Mouse (Mus musculus): ENCODE measurements around the gene Ggct. TPM values are rescaled to one million over a fixed set of nuclear protein-coding genes. Genes with fewer than 3 reads are reported as not detected.

Ggct gene
- polyA plus RNA-seq, 1 experiment from 2014 or later: 6.9 TPM

GRCm38 (mm10) chr6:54944551-54944950 is 48.2 kb downstream of the Ggct start:
- Histone ChIP-seq H3K9ac (no peak overlapping the region), H3K27me3 (replicated peaks) (peaks cover 35% of the 10 kb centered on the region), H3K36me3 (no peaks in the 10 kb centered on the region), H3K4me3 (no peak overlapping the region), H3K4me1 (peaks cover 18% of the 10 kb centered on the region), H3K9me3 (replicated peaks) (no peaks in the 10 kb centered on the region), H3K27ac (no peak overlapping the region), H3K4me2 (no peak overlapping the region)
- no peak for ATAC-seq
- WGBS (ENCODE audit: insufficient replicate concordance): 75% methylated on average over 16 of the region's 16 CpGs

- Histone ChIP-seq H3K9me3 (replicated peaks) (no peaks in the 10 kb centered on the region), H3K27ac (no peak overlapping the region), H3K4me3 (no peak overlapping the region), H3K27me3 (replicated peaks) (peaks cover 40% of the 10 kb centered on the region), H3K4me2 (no peak overlapping the region), H3K36me3 (no peaks in the 10 kb centered on the region), H3K9ac (no peak overlapping the region), H3K4me1 (peaks cover 23% of the 10 kb centered on the region)
- no peak for ATAC-seq
- WGBS (ENCODE audit: insufficient replicate concordance): 36% methylated on average over 24 of the region's 24 CpGs
Measured at GRCm38 (mm10) chr6:54943753-54944152, 49.0 kb downstream of the Ggct start.

GRCm38 (mm10) chr6:54943292-54943691 is 49.5 kb downstream of the Ggct start:
- no peak overlapping the region for H3K4me3 ChIP-seq
- H3K9ac ChIP-seq: no peak overlapping the region
- no peak overlapping the region for H3K4me2 ChIP-seq
- WGBS (ENCODE audit: insufficient replicate concordance): 53% methylated on average over 16 of the region's 16 CpGs
- H3K4me1 ChIP-seq: peaks cover 23% of the 10 kb centered on the region
- H3K36me3 ChIP-seq: no peaks in the 10 kb centered on the region
- no peak for ATAC-seq
- H3K27ac ChIP-seq: no peak overlapping the region
- H3K27me3 ChIP-seq (replicated peaks): peaks cover 40% of the 10 kb centered on the region
- H3K9me3 ChIP-seq (replicated peaks): no peaks in the 10 kb centered on the region

GRCm38 (mm10) chr6:54941149-54941548 is 51.6 kb downstream of the Ggct start:
- Histone ChIP-seq H3K27me3 (replicated peaks) (peaks cover 40% of the 10 kb centered on the region), H3K27ac (no peak overlapping the region), H3K36me3 (no peaks in the 10 kb centered on the region), H3K9me3 (replicated peaks) (no peaks in the 10 kb centered on the region), H3K9ac (no peak overlapping the region), H3K4me2 (no peak overlapping the region), H3K4me3 (no peak overlapping the region), H3K4me1 (peaks cover 23% of the 10 kb centered on the region)
- ATAC-seq: no peak
- 55% methylated on average over 6 of the region's 6 CpGs for WGBS (ENCODE audit: insufficient replicate concordance)

- Histone ChIP-seq H3K9me3 (replicated peaks) (no peaks in the 10 kb centered on the region), H3K4me1 (peaks cover 23% of the 10 kb centered on the region), H3K4me2 (no peak overlapping the region), H3K27me3 (replicated peaks) (peaks cover 40% of the 10 kb centered on the region), H3K36me3 (no peaks in the 10 kb centered on the region), H3K9ac (no peak overlapping the region), H3K4me3 (no peak overlapping the region), H3K27ac (no peak overlapping the region)
- no peak for ATAC-seq
- WGBS (ENCODE audit: insufficient replicate concordance): 46% methylated on average over 7 of the region's 7 CpGs
Measured at GRCm38 (mm10) chr6:54940126-54940525, 52.6 kb downstream of the Ggct start.

GRCm38 (mm10) chr6:54939631-54940030 is 53.1 kb downstream of the Ggct start:
- Histone ChIP-seq H3K9ac (no peak overlapping the region), H3K27me3 (replicated peaks) (peaks cover 35% of the 10 kb centered on the region), H3K4me1 (peaks cover 23% of the 10 kb centered on the region), H3K4me2 (no peak overlapping the region), H3K9me3 (replicated peaks) (no peaks in the 10 kb centered on the region), H3K27ac (no peak overlapping the region), H3K4me3 (no peak overlapping the region), H3K36me3 (no peaks in the 10 kb centered on the region)
- WGBS (ENCODE audit: insufficient replicate concordance): 14% methylated on average over 4 of the region's 4 CpGs
- ATAC-seq: no peak

GRCm38 (mm10) chr6:54936496-54936895 is 56.3 kb downstream of the Ggct start:
- H3K9ac ChIP-seq: no peak overlapping the region
- no peaks in the 10 kb centered on the region for H3K36me3 ChIP-seq
- no peak overlapping the region for H3K27ac ChIP-seq
- no peaks in the 10 kb centered on the region for H3K9me3 ChIP-seq (replicated peaks)
- H3K4me3 ChIP-seq: no peak overlapping the region
- no peak overlapping the region for H3K4me2 ChIP-seq
- no peak for ATAC-seq
- peaks cover 16% of the 10 kb centered on the region for H3K4me1 ChIP-seq
- peaks cover 5% of the 10 kb centered on the region; the same call in 1 of the 2 replicates for H3K27me3 ChIP-seq (replicated peaks)
- WGBS (ENCODE audit: insufficient replicate concordance): 21% methylated on average over 2 of the region's 2 CpGs

GRCm38 (mm10) chr6:54934930-54935329 is 57.8 kb downstream of the Ggct start:
- no peak overlapping the region for H3K4me3 ChIP-seq
- no peaks in the 10 kb centered on the region for H3K36me3 ChIP-seq
- H3K27me3 ChIP-seq (replicated peaks): peaks cover 5% of the 10 kb centered on the region; the same call in 1 of the 2 replicates
- H3K4me1 ChIP-seq: peaks cover 9% of the 10 kb centered on the region
- no peak overlapping the region for H3K9ac ChIP-seq
- no peak for ATAC-seq
- no peak overlapping the region for H3K4me2 ChIP-seq
- WGBS (ENCODE audit: insufficient replicate concordance): 66% methylated on average over 5 of the region's 5 CpGs
- no peak overlapping the region for H3K27ac ChIP-seq
- H3K9me3 ChIP-seq (replicated peaks): no peaks in the 10 kb centered on the region

GRCm38 (mm10) chr6:54934313-54934712 is 58.4 kb downstream of the Ggct start:
- no peaks in the 10 kb centered on the region for H3K36me3 ChIP-seq
- H3K9me3 ChIP-seq (replicated peaks): no peaks in the 10 kb centered on the region
- H3K4me3 ChIP-seq: no peak overlapping the region
- no peak overlapping the region for H3K4me2 ChIP-seq
- 0 out of 2 replicates have a peak, but pooled peaks cover 3% of the 10 kb centered on the region for H3K4me1 ChIP-seq
- peaks cover 4% of the 10 kb centered on the region; the same call in 1 of the 2 replicates for H3K27me3 ChIP-seq (replicated peaks)
- no peak overlapping the region for H3K9ac ChIP-seq
- H3K27ac ChIP-seq: no peak overlapping the region
- no peak for ATAC-seq
- 51% methylated on average over 8 of the region's 8 CpGs for WGBS (ENCODE audit: insufficient replicate concordance)

GRCm38 (mm10) chr6:54933866-54934265 is 58.9 kb downstream of the Ggct start:
- no peak overlapping the region for H3K27ac ChIP-seq
- H3K4me2 ChIP-seq: no peak overlapping the region
- no peaks in the 10 kb centered on the region for H3K36me3 ChIP-seq
- H3K27me3 ChIP-seq (replicated peaks): no peaks in the 10 kb centered on the region
- H3K4me1 ChIP-seq: no peaks in the 10 kb centered on the region
- H3K9ac ChIP-seq: no peak overlapping the region
- no peak overlapping the region for H3K4me3 ChIP-seq
- 26% methylated on average over 3 of the region's 3 CpGs for WGBS (ENCODE audit: insufficient replicate concordance)
- no peak for ATAC-seq
- H3K9me3 ChIP-seq (replicated peaks): no peaks in the 10 kb centered on the region

GRCm38 (mm10) chr6:54933216-54933615 is 59.5 kb downstream of the Ggct start:
- H3K4me1 ChIP-seq: no peaks in the 10 kb centered on the region
- H3K4me2 ChIP-seq: no peak overlapping the region
- no peak overlapping the region for H3K9ac ChIP-seq
- H3K9me3 ChIP-seq (replicated peaks): no peaks in the 10 kb centered on the region
- ATAC-seq: no peak
- no peak overlapping the region for H3K27ac ChIP-seq
- WGBS (ENCODE audit: insufficient replicate concordance): 63% methylated on average over 5 of the region's 5 CpGs
- H3K4me3 ChIP-seq: no peak overlapping the region
- no peaks in the 10 kb centered on the region for H3K36me3 ChIP-seq
- no peaks in the 10 kb centered on the region for H3K27me3 ChIP-seq (replicated peaks)
